Mouse (Mus musculus) erythroblast, embryonic 14.5 days (primary cell): Measurements from ENCODE around the gene Eif3d. TPM values are rescaled to one million over a fixed set of nuclear protein-coding genes. Genes with fewer than 3 reads are reported as not detected.

Source experiments
- H3K27me3 ChIP-seq: 2 replicates; pipeline ENCODE4 v1.6.1; 2012; ENCODE audit warnings: inconsistent platforms; ENCODE audit not compliant: control insufficient read depth
- H3K36me3 ChIP-seq: 2 replicates; pipeline ENCODE4 v1.6.1; 2012; ENCODE audit warnings: mild to moderate bottlenecking, inconsistent platforms; ENCODE audit not compliant: control insufficient read depth
- H3K4me1 ChIP-seq: 2 replicates; pipeline ENCODE4 v1.6.1; 2012; ENCODE audit warnings: inconsistent platforms; ENCODE audit not compliant: control insufficient read depth
- H3K4me3 ChIP-seq: replicated peaks from 2 replicates; pipeline ENCODE3; 2012; ENCODE audit warnings: moderate library complexity, mild to moderate bottlenecking, inconsistent platforms
- H3K9me3 ChIP-seq: 2 replicates; pipeline ENCODE4 v1.6.1; 2012; ENCODE audit warnings: low read length, inconsistent platforms, mixed read lengths; ENCODE audit not compliant: control insufficient read depth
- GATA1 ChIP-seq: IDR thresholded peaks from 2 replicates; pipeline ENCODE4 v1.6.1; 2012; ENCODE audit warnings: low read length, inconsistent platforms, mixed read lengths
- TAL1 ChIP-seq: IDR thresholded peaks from 3 replicates; pipeline ENCODE4 v1.6.1; 2012; ENCODE audit warnings: low read length, inconsistent platforms, mixed read lengths
- polyA plus RNA-seq: library from polyadenylated mRNA; stranded (reverse); fragments of >175 nt; gene quantifications from 2 replicates; pipeline ENCODE4 v1.2.3, GENCODE M21; 2012

Eif3d gene
- polyA plus RNA-seq, 1 experiment, result 8.3 TPM

DNA sequence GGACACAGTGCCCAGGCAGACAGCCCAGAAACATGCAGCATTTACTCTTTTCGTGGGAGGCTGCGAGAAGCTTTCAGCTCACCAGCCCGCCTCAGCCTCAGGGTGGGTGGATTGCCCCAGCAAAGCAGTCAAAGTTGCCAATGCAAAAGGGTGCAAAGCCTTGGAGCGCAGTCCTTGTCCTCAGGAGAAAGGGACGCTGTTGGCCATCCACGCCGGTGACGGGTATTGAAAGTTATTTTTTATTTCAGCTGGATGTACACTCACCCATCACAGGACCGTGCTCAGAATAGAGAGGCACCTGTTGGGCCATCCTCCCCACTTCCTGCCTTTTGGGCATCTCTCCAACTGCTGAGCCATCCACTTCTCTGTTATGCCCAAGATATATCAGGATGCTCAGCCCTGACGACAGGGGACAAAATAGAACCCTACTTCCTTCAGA, 8.8 kb upstream of the Eif3d start:
- Histone ChIP-seq H3K27me3 (peaks cover 28% of the 10 kb centered on the region), H3K4me1 (peaks cover 50% of the 10 kb centered on the region), H3K9me3 (peaks cover 13% of the 10 kb centered on the region), H3K36me3 (peaks cover 22% of the 10 kb centered on the region), H3K4me3 (no peak overlapping the region)
- TF ChIP-seq TAL1 (no peak), GATA1 (no peak)

DNA sequence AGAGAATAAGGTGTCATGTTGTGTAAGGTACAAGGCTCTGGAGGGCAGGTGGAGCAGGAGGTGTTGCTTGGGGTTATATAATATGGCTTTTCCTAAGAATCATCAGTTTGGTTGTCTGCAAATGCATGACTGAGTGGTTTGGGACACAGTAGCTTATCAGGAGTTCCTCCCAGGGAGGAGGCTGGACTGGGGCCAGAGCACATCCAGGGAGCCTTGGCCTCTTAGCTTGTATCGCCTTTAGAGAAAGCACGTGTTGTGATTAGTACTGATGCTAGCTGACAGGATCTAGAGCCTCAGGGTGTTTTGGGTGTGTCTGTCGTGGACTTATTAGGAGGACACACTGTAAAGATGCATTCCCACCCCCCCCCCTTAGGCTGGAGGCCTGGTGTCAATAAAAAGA, 7.0 kb upstream of the Eif3d start:
- Histone ChIP-seq H3K27me3 (peaks cover 22% of the 10 kb centered on the region), H3K36me3 (peaks cover 23% of the 10 kb centered on the region), H3K4me3 (peak overlapping the region; percentile 41), H3K9me3 (peaks cover 13% of the 10 kb centered on the region), H3K4me1 (peaks cover 68% of the 10 kb centered on the region)
- TF ChIP-seq TAL1 (no peak), GATA1 (no peak)

DNA sequence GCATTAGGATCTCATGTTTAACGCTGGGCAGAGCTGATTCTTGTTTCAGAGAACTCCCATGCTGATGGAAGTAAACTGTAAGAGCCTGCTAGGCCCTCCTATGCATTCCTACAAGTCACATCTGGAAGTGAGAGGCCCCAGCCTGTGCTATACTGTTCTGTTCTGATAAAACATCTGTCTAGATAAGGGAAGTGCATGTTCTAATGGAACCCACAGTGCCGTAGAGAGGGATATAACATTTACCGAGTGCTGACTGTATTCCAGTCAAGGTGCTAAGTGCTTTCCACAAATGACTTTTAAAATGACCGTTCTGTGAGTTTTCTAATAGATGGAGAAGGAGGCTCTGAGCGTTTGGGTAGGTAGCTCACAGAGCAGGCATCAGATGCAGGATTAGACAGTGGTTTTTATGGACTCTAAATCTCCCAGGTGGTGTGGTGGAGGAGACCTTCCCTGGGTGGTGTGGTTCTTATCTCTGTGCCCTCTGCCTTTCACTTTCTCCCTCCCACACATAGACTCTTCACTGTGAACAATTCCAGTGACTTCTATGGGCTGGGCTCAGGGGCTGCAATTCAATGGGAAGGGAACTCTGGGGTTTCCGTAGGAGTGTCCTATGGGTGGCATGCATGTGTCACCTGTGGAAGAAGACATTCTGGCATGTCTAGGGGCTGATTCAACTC, 3.7 kb upstream of the Eif3d start:
- H3K4me1 ChIP-seq, result peaks cover 82% of the 10 kb centered on the region
- peak; percentile 66 for TF ChIP-seq GATA1
- TF ChIP-seq TAL1, result peak; percentile 48
- H3K27me3 ChIP-seq, result peaks cover under 1% of the 10 kb centered on the region
- peaks cover 31% of the 10 kb centered on the region for H3K36me3 ChIP-seq
- H3K9me3 ChIP-seq, result peaks cover 13% of the 10 kb centered on the region
- H3K4me3 ChIP-seq, result peak overlapping the region; percentile 48

DNA sequence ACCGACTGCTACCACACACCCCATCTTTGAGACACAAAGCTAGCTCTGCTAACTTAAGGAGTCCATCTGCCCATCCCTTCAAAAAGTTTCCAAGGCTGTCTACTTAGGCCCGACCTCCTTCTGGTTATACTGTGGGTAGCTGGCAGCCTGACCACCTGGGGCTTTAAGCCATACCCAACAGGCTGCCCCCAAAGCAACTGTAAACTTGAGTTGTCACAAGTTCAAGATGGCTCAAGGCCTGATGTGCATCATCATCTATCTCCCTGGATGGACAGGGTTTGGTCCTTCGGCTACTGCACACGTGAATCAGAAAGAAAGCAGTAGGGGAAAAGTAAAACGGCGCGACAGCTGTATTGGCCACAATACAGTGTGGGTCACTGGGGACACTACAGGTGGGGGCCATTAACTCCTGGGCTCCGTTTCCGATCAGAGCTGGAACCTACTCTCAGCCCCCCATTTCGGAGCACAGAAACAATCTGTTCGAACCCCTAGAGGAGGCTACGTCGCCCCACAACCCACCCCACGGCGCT, 608 bp downstream of the Eif3d start:
- Histone ChIP-seq H3K4me3 (peak overlapping the region; percentile 74), H3K9me3 (no peaks in the 10 kb centered on the region), H3K36me3 (peaks cover 56% of the 10 kb centered on the region), H3K4me1 (peaks cover 90% of the 10 kb centered on the region), H3K27me3 (no peaks in the 10 kb centered on the region)
- TF ChIP-seq GATA1, result no peak

DNA sequence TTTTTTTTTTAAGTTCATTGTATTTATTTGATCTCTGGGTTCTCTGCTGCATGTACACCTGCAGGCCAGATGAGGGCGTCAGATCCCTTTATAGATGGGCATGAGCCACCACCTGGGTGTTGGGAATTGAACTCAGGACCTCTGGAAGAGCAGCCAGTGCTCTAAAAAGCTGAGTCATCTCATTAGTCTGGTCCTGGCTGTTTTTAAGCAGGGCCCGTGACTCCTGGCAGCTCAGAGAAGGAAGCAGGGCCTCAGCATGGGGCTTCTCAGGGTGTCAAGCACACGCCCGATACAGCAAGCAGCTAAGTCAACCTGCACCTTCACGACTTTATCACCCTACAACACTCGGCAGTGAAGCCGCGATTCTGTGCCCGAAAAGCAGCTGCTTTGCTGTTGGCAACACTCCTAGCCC, 5.5 kb downstream of the Eif3d start:
- Histone ChIP-seq H3K27me3 (no peaks in the 10 kb centered on the region), H3K4me1 (peaks cover 75% of the 10 kb centered on the region), H3K9me3 (no peaks in the 10 kb centered on the region), H3K4me3 (peak overlapping the region; percentile 8), H3K36me3 (peaks cover 96% of the 10 kb centered on the region)
- peak; percentile 56; the same call in 2 of the 3 replicates for TF ChIP-seq TAL1
- TF ChIP-seq GATA1, result no peak

DNA sequence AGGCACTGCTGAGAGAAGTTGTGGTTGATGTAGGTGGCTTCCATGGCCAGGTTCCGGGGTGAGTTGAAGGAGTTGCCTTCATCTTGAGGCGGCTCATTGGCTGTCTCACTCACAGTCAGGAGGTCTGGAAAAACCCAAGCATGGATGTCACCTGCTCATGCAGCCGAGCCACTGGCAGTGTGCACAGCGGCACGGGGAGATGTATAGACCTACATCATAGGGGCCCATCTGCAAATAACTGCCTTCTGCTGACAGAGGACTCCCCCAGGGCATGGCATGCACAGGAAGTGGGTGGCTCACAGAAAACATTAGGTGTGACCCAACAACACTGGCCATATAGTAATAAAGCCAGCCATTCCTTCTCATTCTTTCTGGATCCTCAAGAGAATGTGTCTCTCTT, 8.2 kb downstream of the Eif3d start:
- Histone ChIP-seq H3K9me3 (no peaks in the 10 kb centered on the region), H3K36me3 (peaks cover 98% of the 10 kb centered on the region), H3K4me1 (peaks cover 65% of the 10 kb centered on the region), H3K4me3 (no peak overlapping the region), H3K27me3 (0 out of 2 replicates have a peak, but pooled peaks cover 2% of the 10 kb centered on the region)
- no peak for TF ChIP-seq TAL1
- no peak for TF ChIP-seq GATA1

DNA sequence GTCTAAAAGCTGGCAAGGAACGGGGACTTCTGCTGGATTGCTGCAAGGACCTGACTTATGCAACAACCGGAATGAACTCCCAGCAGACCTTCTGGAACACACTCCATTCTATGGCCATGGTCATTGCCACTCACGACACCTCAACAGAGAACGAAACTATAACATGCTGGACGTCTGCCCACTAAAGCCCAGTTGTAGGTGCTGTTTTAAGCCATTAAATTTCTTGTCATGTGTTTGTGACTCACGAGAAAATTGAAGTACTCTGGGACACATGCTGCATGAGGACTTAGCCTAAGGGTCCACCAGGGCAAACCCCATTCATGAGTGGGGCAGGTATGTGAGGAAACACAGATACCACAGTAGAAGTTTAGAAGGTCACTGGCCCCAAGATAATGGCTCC, 9.9 kb downstream of the Eif3d start:
- no peak overlapping the region for H3K4me3 ChIP-seq
- peaks cover 5% of the 10 kb centered on the region; the same call in 1 of the 2 replicates for H3K9me3 ChIP-seq
- peaks cover 65% of the 10 kb centered on the region for H3K4me1 ChIP-seq
- H3K36me3 ChIP-seq, result peaks cover 81% of the 10 kb centered on the region
- peaks cover 19% of the 10 kb centered on the region for H3K27me3 ChIP-seq
- TF ChIP-seq TAL1 (no peak), GATA1 (no peak)

DNA sequence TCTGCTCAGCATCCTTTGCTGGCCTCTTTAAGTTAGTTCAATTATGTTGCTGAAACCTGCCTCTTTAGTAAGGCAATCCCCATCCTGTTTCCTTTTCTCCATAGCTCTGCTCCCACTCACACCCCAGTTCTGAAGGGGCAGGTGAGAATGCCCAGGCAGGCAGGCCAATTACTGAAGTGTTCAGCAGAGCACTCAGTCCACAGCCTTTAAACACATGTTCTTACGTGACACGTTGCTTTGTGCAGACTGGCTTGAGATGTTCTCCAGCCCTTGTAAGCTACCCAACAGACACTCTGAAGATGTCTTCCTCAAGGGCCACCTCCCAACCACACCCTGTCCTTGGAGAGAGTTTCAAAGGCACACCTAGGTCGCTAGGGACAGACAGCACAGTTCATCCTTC, 12.5 kb downstream of the Eif3d start:
- H3K36me3 ChIP-seq, result peaks cover 55% of the 10 kb centered on the region
- peaks cover 46% of the 10 kb centered on the region for H3K4me1 ChIP-seq
- peaks cover 7% of the 10 kb centered on the region; the same call in 1 of the 2 replicates for H3K9me3 ChIP-seq
- TF ChIP-seq GATA1 (no peak), TAL1 (no peak)
- peaks cover 43% of the 10 kb centered on the region for H3K27me3 ChIP-seq
- H3K4me3 ChIP-seq, result no peak overlapping the region

DNA sequence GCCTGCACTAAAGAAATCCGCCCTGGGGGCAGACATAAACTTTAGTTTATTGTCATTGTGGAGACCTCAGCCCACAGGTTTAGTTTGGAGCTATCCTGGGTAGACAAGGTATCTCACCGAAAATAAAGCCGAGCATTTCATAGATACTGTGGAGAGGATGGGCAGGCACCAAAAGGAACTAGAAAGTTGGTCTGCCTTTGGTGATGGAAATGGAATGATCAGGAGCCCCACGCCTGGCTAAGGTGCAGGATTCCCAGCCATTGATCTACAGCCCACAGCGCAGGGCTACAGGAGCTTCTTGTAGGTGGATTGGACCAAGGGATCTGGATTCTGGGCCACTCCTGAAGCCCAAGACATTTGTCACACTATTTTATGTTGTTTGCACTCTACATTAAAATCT, 13.0 kb downstream of the Eif3d start:
- peaks cover 45% of the 10 kb centered on the region for H3K4me1 ChIP-seq
- H3K9me3 ChIP-seq, result peaks cover 7% of the 10 kb centered on the region; the same call in 1 of the 2 replicates
- no peak for TF ChIP-seq TAL1
- TF ChIP-seq GATA1, result no peak
- H3K27me3 ChIP-seq, result peaks cover 47% of the 10 kb centered on the region
- peaks cover 50% of the 10 kb centered on the region for H3K36me3 ChIP-seq
- H3K4me3 ChIP-seq, result no peak overlapping the region
